Mouse (Mus musculus) heart, embryonic 14.5 days (tissue): Measurements from ENCODE around the gene Smox. TPM values are rescaled to one million over a fixed set of nuclear protein-coding genes. Genes with fewer than 3 reads are reported as not detected.
A peak's percentile ranks its signal among the peaks of the same experiment; 100 is the strongest.

Experiments used
- ATAC-seq: fragments of 200-750 bp; cut with Nextera tagmentation; 2 replicates; pipeline ENCODE4 v1.8.0; 2017; ENCODE audit warnings: low read depth, moderate TSS enrichment; ENCODE audit not compliant: insufficient number of reproducible peaks, insufficient read depth, low FRiP score
- H3K27ac ChIP-seq, 2 experiments: fragments of 200-500 bp in 1 of 2; fragments of 300-500 bp in 1 of 2; sonication (generic) in 1 of 2; replicated peaks in 1 of 2; 2 replicates each; pipeline ENCODE4 v1.5.1; 2012 to 2014; ENCODE audit warnings: low read depth in 2 of 2, low read length in 2 of 2, control low read depth in 1 of 2, mild to moderate bottlenecking in 1 of 2, mixed read lengths in 1 of 2; ENCODE audit not compliant: control insufficient read depth in 1 of 2, insufficient read depth in 1 of 2
- H3K27me3 ChIP-seq: fragments of 300-500 bp; sonication (generic); 2 replicates; pipeline ENCODE4 v1.6.1; 2014; ENCODE audit warnings: mild to moderate bottlenecking, low read length, control low read depth; ENCODE audit not compliant: control insufficient read depth, insufficient read depth
- H3K36me3 ChIP-seq: fragments of 300-500 bp; sonication (generic); 2 replicates; pipeline ENCODE4 v1.6.1; 2014; ENCODE audit warnings: mild to moderate bottlenecking, control low read depth, low read length, mixed read lengths; ENCODE audit not compliant: control insufficient read depth, insufficient read depth
- H3K4me1 ChIP-seq, 2 experiments: fragments of 200-500 bp in 1 of 2; fragments of 300-500 bp in 1 of 2; sonication (generic) in 1 of 2; 2 replicates each; pipeline ENCODE4 v1.6.1; 2012 to 2014; ENCODE audit warnings: low read length in 2 of 2, control low read depth in 1 of 2, mixed read lengths in 1 of 2; ENCODE audit not compliant: control insufficient read depth in 2 of 2, insufficient read depth in 2 of 2
- H3K4me2 ChIP-seq: fragments of 300-500 bp; sonication (generic); 2 replicates; pipeline ENCODE4 v1.6.1; 2014; ENCODE audit warnings: mild to moderate bottlenecking, low read length
- H3K4me3 ChIP-seq, 2 experiments: fragments of 200-500 bp in 1 of 2; fragments of 300-500 bp in 1 of 2; sonication (generic) in 1 of 2; 2 replicates each; pipeline ENCODE4 v1.5.1; 2012 to 2014; ENCODE audit warnings: low read length in 2 of 2, mild to moderate bottlenecking in 2 of 2, control low read depth in 1 of 2, low read depth in 1 of 2, moderate library complexity in 1 of 2; ENCODE audit not compliant: control insufficient read depth in 1 of 2, insufficient read depth in 1 of 2
- H3K9ac ChIP-seq: fragments of 300-500 bp; sonication (generic); 2 replicates; pipeline ENCODE4 v1.6.1; 2014; ENCODE audit warnings: mild to moderate bottlenecking, low read length
- H3K9me3 ChIP-seq: fragments of 300-500 bp; sonication (generic); 2 replicates; pipeline ENCODE4 v1.6.1; 2016; ENCODE audit warnings: low read length, control low read depth; ENCODE audit not compliant: control insufficient read depth
- WGBS: fragments of 180-500 bp; shearing (Covaris S2); extraction: QIAGEN DNeasy Blood & Tissue Kit; methylation state at CpG from one replicate; pipeline ENCODE4 v1.1.7; 2014; 5-methylcytosine and 5-hydroxymethylcytosine counted together
- polyA plus RNA-seq: library from polyadenylated mRNA; unstranded; fragments of >200 nt; fragmentation: Nextera tagmentation; extraction: Ambion mirVana; gene quantifications from 2 replicates; pipeline ENCODE4 v1.2.1, GENCODE M21; 2014

Smox gene
- polyA plus RNA-seq, 1 experiment from 2014 or later, result 17.7 TPM

- Histone ChIP-seq H3K36me3 (no peaks in the 10 kb centered on the region), H3K4me2 (peak overlapping the region; percentile 89), H3K9me3 (no peaks in the 10 kb centered on the region), H3K4me3 (peak overlapping the region; percentile 67 to 86), H3K27ac (no peak overlapping the region), H3K4me1 (peaks cover 6 to 22% of the 10 kb centered on the region in 2 experiments; a peak in 3 of 4 replicates), H3K9ac (peak overlapping the region; percentile 82), H3K27me3 (no peaks in the 10 kb centered on the region)
- ATAC-seq, result no peak
- WGBS, result 33% methylated on average over 10 of the region's 10 CpGs
Measured at GRCm38 (mm10) chr2:131492596-131493139, 1.4 kb downstream of the Smox start.

GRCm38 (mm10) chr2:131493446-131493845 is 2.1 kb downstream of the Smox start:
- WGBS, result 52% methylated on average over 5 of the region's 5 CpGs
- H3K4me3 ChIP-seq, result no peak overlapping the region
- H3K4me2 ChIP-seq, result peak overlapping the region; percentile 89
- no peak overlapping the region for H3K9ac ChIP-seq
- no peak overlapping the region for H3K27ac ChIP-seq
- no peak for ATAC-seq
- H3K9me3 ChIP-seq, result no peaks in the 10 kb centered on the region
- H3K27me3 ChIP-seq, result no peaks in the 10 kb centered on the region
- H3K4me1 ChIP-seq, result peaks cover 6 to 22% of the 10 kb centered on the region in 2 experiments; a peak in 3 of 4 replicates
- H3K36me3 ChIP-seq, result no peaks in the 10 kb centered on the region

- WGBS, result 71% methylated on average over 3 of the region's 3 CpGs
Measured at GRCm38 (mm10) chr2:131495256-131495655, 4.0 kb downstream of the Smox start.

GRCm38 (mm10) chr2:131496125-131496820 is 5.0 kb downstream of the Smox start:
- Histone ChIP-seq H3K27ac (no peak overlapping the region), H3K4me3 (no peak overlapping the region), H3K9ac (no peak overlapping the region), H3K27me3 (no peaks in the 10 kb centered on the region), H3K4me1 (peaks cover 6 to 20% of the 10 kb centered on the region in 2 experiments; a peak in 3 of 4 replicates), H3K36me3 (no peaks in the 10 kb centered on the region), H3K4me2 (no peak overlapping the region), H3K9me3 (no peaks in the 10 kb centered on the region)
- WGBS, result 72% methylated on average over 5 of the region's 5 CpGs
- ATAC-seq, result no peak

More at GRCm38 (mm10) chr2:131495256-131495655, 4.0 kb downstream of the Smox start:
- Histone ChIP-seq H3K4me3 (no peak overlapping the region), H3K36me3 (no peaks in the 10 kb centered on the region), H3K9ac (no peak overlapping the region), H3K9me3 (no peaks in the 10 kb centered on the region), H3K27ac (no peak overlapping the region), H3K4me2 (no peak overlapping the region), H3K27me3 (no peaks in the 10 kb centered on the region), H3K4me1 (peaks cover 6 to 22% of the 10 kb centered on the region in 2 experiments; a peak in 3 of 4 replicates)
- ATAC-seq, result no peak

- Histone ChIP-seq H3K4me3 (no peak overlapping the region), H3K4me1 (peaks cover 8 to 21% of the 10 kb centered on the region in 2 experiments; a peak in 3 of 4 replicates), H3K36me3 (no peaks in the 10 kb centered on the region), H3K9ac (no peak overlapping the region), H3K27me3 (no peaks in the 10 kb centered on the region), H3K4me2 (no peak overlapping the region), H3K27ac (no peak overlapping the region), H3K9me3 (no peaks in the 10 kb centered on the region)
- WGBS, result 78% methylated on average over 4 of the region's 4 CpGs
- no peak for ATAC-seq
Measured at GRCm38 (mm10) chr2:131497224-131497856, 6.0 kb downstream of the Smox start.

- no peak overlapping the region for H3K9ac ChIP-seq
- no peak overlapping the region for H3K4me3 ChIP-seq
- H3K27me3 ChIP-seq, result no peaks in the 10 kb centered on the region
- H3K36me3 ChIP-seq, result no peaks in the 10 kb centered on the region
- peaks cover 7 to 20% of the 10 kb centered on the region in 2 experiments; a peak in 3 of 4 replicates for H3K4me1 ChIP-seq
- no peak overlapping the region for H3K4me2 ChIP-seq
- ATAC-seq, result no peak
- H3K9me3 ChIP-seq, result no peaks in the 10 kb centered on the region
- no peak overlapping the region for H3K27ac ChIP-seq
- WGBS, result 61% methylated on average over 7 of the region's 7 CpGs
Measured at GRCm38 (mm10) chr2:131498219-131498618, 6.9 kb downstream of the Smox start.

- no peak overlapping the region for H3K4me3 ChIP-seq
- H3K36me3 ChIP-seq, result no peaks in the 10 kb centered on the region
- H3K27me3 ChIP-seq, result no peaks in the 10 kb centered on the region
- no peak overlapping the region for H3K27ac ChIP-seq
- no peak overlapping the region for H3K4me2 ChIP-seq
- H3K4me1 ChIP-seq, result peaks cover 7 to 16% of the 10 kb centered on the region in 2 experiments; a peak in 3 of 4 replicates
- H3K9ac ChIP-seq, result no peak overlapping the region
- no peak for ATAC-seq
- WGBS, result 68% methylated on average over 5 of the region's 5 CpGs
- no peaks in the 10 kb centered on the region for H3K9me3 ChIP-seq
Measured at GRCm38 (mm10) chr2:131499290-131499845, 8.1 kb downstream of the Smox start.
